Mouse (Mus musculus) neural tube, embryonic 15.5 days (tissue): ENCODE results near the gene Wscd2. TPM values are rescaled to one million over a fixed set of nuclear protein-coding genes. Genes with fewer than 3 reads are reported as not detected.

Source experiments
- ATAC-seq: fragments of 200-750 bp; cut with Nextera tagmentation; 2 replicates; pipeline ENCODE4 v1.8.0; 2017; ENCODE audit warnings: mild to moderate bottlenecking, moderate TSS enrichment, moderate library complexity; ENCODE audit not compliant: low FRiP score
- H3K27ac ChIP-seq: fragments of 300-500 bp; sonication (generic); replicated peaks from 2 replicates; pipeline ENCODE4 v1.5.1; 2015; ENCODE audit warnings: mild to moderate bottlenecking, inconsistent platforms
- H3K27me3 ChIP-seq: fragments of 300-500 bp; sonication (generic); replicated peaks from 2 replicates; pipeline ENCODE4 v1.6.1; 2015; ENCODE audit warnings: inconsistent platforms
- H3K36me3 ChIP-seq: fragments of 300-500 bp; sonication (generic); 2 replicates; pipeline ENCODE4 v1.6.1; 2015; ENCODE audit warnings: inconsistent platforms
- H3K4me1 ChIP-seq: fragments of 300-500 bp; sonication (generic); 2 replicates; pipeline ENCODE4 v1.6.1; 2015; ENCODE audit warnings: inconsistent platforms
- H3K4me2 ChIP-seq: fragments of 300-500 bp; sonication (generic); 2 replicates; pipeline ENCODE4 v1.6.1; 2015; ENCODE audit warnings: inconsistent platforms, mild to moderate bottlenecking, moderate library complexity
- H3K4me3 ChIP-seq: fragments of 300-500 bp; sonication (generic); replicated peaks from 2 replicates; pipeline ENCODE4 v1.5.1; 2015; ENCODE audit warnings: mild to moderate bottlenecking, inconsistent platforms
- H3K9ac ChIP-seq: fragments of 300-500 bp; sonication (generic); replicated peaks from 2 replicates; pipeline ENCODE4 v1.6.1; 2015; ENCODE audit warnings: mild to moderate bottlenecking, inconsistent platforms
- H3K9me3 ChIP-seq: fragments of 300-500 bp; sonication (generic); replicated peaks from 2 replicates; pipeline ENCODE4 v1.6.1; 2016; ENCODE audit warnings: inconsistent platforms
- WGBS: fragments of 180-500 bp; shearing (Covaris S2); methylation state at CpG from one replicate; pipeline ENCODE4 v1.1.7; 2015; ENCODE audit warnings: mixed read lengths; 5-methylcytosine and 5-hydroxymethylcytosine counted together
- polyA plus RNA-seq: library from polyadenylated mRNA; unstranded; fragments of >200 nt; fragmentation: Nextera tagmentation; extraction: Ambion mirVana; gene quantifications from 2 replicates; pipeline ENCODE4 v1.2.1, GENCODE M21; 2015

Wscd2 gene
- polyA plus RNA-seq, 1 experiment from 2014 or later = 22.6 TPM

- Histone ChIP-seq H3K27ac (no peak overlapping the region), H3K9ac (no peak overlapping the region), H3K4me3 (no peak overlapping the region), H3K36me3 (no peaks in the 10 kb centered on the region), H3K4me2 (no peak overlapping the region), H3K4me1 (no peaks in the 10 kb centered on the region), H3K27me3 (no peaks in the 10 kb centered on the region), H3K9me3 (no peaks in the 10 kb centered on the region)
- 67% methylated on average over 16 of the region's 16 CpGs for WGBS
- ATAC-seq = no peak
These were observed 130.1 kb downstream of the Wscd2 start for GRCm38 (mm10) chr5:113620130-113620716.

DNA sequence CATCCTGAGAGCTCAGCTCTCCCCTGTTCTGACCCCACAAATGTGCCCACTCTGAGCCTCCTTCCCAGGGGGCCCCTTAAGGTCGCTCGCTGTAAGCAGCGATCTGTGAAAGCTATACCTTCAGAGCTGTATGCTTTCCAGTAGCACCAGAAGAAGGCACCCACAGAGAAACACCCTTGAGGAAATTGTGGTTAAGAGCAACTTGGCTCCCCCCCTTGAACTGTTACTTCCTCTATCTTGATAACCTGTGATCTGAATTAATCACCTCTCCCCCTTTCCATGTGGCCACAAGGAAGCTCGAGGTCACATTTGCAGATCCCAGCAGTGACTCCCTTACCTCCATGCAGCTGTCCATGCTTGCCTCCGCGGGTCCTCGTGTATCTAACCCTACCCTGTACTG lies 130.9 kb downstream of the Wscd2 start:
- H3K27ac ChIP-seq = no peak overlapping the region
- no peak for ATAC-seq
- H3K4me2 ChIP-seq = no peak overlapping the region
- H3K4me3 ChIP-seq = no peak overlapping the region
- H3K36me3 ChIP-seq = no peaks in the 10 kb centered on the region
- 82% methylated on average over 7 of the region's 7 CpGs for WGBS
- no peak overlapping the region for H3K9ac ChIP-seq
- no peaks in the 10 kb centered on the region for H3K4me1 ChIP-seq
- no peaks in the 10 kb centered on the region for H3K9me3 ChIP-seq
- no peaks in the 10 kb centered on the region for H3K27me3 ChIP-seq

- Histone ChIP-seq H3K4me3 (no peak overlapping the region), H3K27me3 (no peaks in the 10 kb centered on the region), H3K4me1 (peaks cover 3% of the 10 kb centered on the region; the same call in 1 of the 2 replicates), H3K27ac (no peak overlapping the region), H3K9ac (no peak overlapping the region), H3K4me2 (no peak overlapping the region), H3K36me3 (no peaks in the 10 kb centered on the region), H3K9me3 (no peaks in the 10 kb centered on the region)
- no peak for ATAC-seq
- 19% methylated on average over 1 of the region's 2 CpGs for WGBS
These were observed 132.9 kb downstream of the Wscd2 start for GRCm38 (mm10) chr5:113623052-113623451.

- ATAC-seq = no peak
- Histone ChIP-seq H3K4me2 (no peak overlapping the region), H3K9ac (no peak overlapping the region), H3K4me1 (peaks cover 7% of the 10 kb centered on the region; the same call in 1 of the 2 replicates), H3K27ac (no peak overlapping the region), H3K4me3 (no peak overlapping the region), H3K9me3 (no peaks in the 10 kb centered on the region), H3K27me3 (no peaks in the 10 kb centered on the region), H3K36me3 (no peaks in the 10 kb centered on the region)
- 94% methylated on average over 4 of the region's 4 CpGs for WGBS
These were observed 134.9 kb downstream of the Wscd2 start for GRCm38 (mm10) chr5:113625068-113625467.

DNA sequence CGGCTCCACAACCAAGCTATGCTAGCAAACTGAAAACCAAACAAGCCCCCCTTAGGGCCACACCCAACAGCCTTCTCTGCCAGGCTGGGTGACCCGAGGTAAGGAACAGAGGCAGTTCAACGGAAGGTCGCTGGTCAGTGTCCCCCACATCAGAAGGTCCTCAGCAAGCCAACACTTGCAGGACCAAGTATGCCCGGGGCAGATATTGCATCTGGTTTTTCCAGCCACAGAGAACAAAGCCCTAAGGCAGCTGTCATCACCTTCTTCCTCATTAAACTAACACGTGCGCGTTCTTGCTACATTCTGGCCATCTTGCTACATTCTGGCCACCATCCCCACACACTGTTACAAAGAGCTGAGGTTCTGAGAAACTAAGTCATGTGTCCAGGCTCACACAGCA lies 136.2 kb downstream of the Wscd2 start:
- WGBS = 89% methylated on average over 8 of the region's 8 CpGs
- H3K9ac ChIP-seq = no peak overlapping the region
- no peaks in the 10 kb centered on the region for H3K36me3 ChIP-seq
- no peak overlapping the region for H3K27ac ChIP-seq
- no peaks in the 10 kb centered on the region for H3K9me3 ChIP-seq
- no peaks in the 10 kb centered on the region for H3K27me3 ChIP-seq
- ATAC-seq = no peak
- H3K4me3 ChIP-seq = no peak overlapping the region
- no peak overlapping the region for H3K4me2 ChIP-seq
- peaks cover 7% of the 10 kb centered on the region; the same call in 1 of the 2 replicates for H3K4me1 ChIP-seq

- Histone ChIP-seq H3K4me2 (no peak overlapping the region), H3K9ac (no peak overlapping the region), H3K27me3 (no peaks in the 10 kb centered on the region), H3K9me3 (no peaks in the 10 kb centered on the region), H3K4me1 (peaks cover 7% of the 10 kb centered on the region; the same call in 1 of the 2 replicates), H3K4me3 (no peak overlapping the region), H3K27ac (no peak overlapping the region), H3K36me3 (no peaks in the 10 kb centered on the region)
- no peak for ATAC-seq
- WGBS = 87% methylated on average over 5 of the region's 5 CpGs
These were observed 136.9 kb downstream of the Wscd2 start for GRCm38 (mm10) chr5:113626991-113627390.

DNA sequence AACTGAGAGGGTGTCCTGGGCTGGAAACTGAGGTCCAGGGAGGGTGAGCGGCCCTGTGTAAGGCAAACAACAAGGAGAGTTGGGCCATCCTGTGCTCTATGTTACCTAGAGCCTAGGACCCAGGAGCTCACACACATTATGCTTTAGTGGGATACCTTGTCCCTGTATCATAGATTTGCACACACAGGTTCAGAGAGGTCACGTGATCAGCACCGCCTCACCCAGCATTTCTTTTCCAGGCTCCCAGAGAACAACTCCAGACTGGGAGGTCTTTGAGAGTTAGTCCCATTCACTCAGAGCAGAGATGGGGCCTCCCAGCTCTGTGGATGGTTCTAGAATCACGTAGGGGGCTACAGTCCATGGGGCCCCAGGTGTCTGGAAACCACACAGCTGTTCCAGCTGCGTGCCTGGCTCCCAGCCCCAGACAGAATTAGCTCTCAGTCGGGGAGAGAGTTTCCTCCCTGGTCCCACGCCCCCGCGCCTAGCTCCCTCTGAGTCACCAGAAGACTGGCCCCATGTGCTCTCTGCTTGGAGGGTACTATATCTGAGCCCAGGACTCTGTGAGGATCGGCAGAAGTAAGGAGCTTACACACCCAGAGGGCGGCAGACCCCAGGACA lies 137.8 kb downstream of the Wscd2 start:
- Histone ChIP-seq H3K4me2 (no peak overlapping the region), H3K9ac (no peak overlapping the region), H3K4me3 (no peak overlapping the region), H3K27ac (no peak overlapping the region; the same call in 1 of the 2 replicates), H3K36me3 (no peaks in the 10 kb centered on the region), H3K27me3 (no peaks in the 10 kb centered on the region), H3K4me1 (peaks cover 7% of the 10 kb centered on the region; the same call in 1 of the 2 replicates), H3K9me3 (no peaks in the 10 kb centered on the region)
- no peak for ATAC-seq
- 54% methylated on average over 11 of the region's 11 CpGs for WGBS

DNA sequence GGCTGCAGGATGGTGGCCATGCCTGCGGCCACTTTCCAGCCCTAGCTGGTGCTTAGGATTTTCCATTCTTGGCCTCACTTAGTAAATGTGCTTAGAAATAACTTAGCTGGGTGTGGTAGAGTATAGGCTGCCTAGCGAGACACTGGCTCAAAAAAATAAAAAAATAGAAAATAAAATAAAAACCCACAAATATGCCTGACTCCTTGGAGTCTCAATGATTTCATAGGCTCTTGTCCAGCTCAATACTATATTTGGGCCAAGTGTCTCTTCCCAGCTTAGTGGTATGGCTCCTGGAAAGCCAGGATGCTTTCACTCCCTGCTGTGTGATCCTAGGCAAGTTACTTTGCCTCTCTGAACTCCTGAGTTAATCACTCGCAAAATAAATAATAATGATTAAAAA lies 139.1 kb downstream of the Wscd2 start:
- no peak overlapping the region for H3K27ac ChIP-seq

GRCm38 (mm10) chr5:113630116-113630515 lies 140.0 kb downstream of the Wscd2 start:
- Histone ChIP-seq H3K27me3 (no peaks in the 10 kb centered on the region), H3K36me3 (no peaks in the 10 kb centered on the region), H3K4me2 (no peak overlapping the region), H3K4me1 (peaks cover 23% of the 10 kb centered on the region), H3K27ac (no peak overlapping the region), H3K9ac (no peak overlapping the region), H3K9me3 (no peaks in the 10 kb centered on the region), H3K4me3 (no peak overlapping the region)
- ATAC-seq = no peak
- WGBS = 69% methylated on average over 10 of the region's 10 CpGs

More for the DNA sequence above, 139.1 kb downstream of the Wscd2 start:
- Histone ChIP-seq H3K27me3 (no peaks in the 10 kb centered on the region), H3K4me3 (no peak overlapping the region), H3K36me3 (no peaks in the 10 kb centered on the region), H3K9ac (no peak overlapping the region), H3K9me3 (no peaks in the 10 kb centered on the region), H3K4me2 (no peak overlapping the region), H3K4me1 (peaks cover 20% of the 10 kb centered on the region)
- WGBS = 91% methylated on average over 3 of the region's 3 CpGs
- no peak for ATAC-seq

DNA sequence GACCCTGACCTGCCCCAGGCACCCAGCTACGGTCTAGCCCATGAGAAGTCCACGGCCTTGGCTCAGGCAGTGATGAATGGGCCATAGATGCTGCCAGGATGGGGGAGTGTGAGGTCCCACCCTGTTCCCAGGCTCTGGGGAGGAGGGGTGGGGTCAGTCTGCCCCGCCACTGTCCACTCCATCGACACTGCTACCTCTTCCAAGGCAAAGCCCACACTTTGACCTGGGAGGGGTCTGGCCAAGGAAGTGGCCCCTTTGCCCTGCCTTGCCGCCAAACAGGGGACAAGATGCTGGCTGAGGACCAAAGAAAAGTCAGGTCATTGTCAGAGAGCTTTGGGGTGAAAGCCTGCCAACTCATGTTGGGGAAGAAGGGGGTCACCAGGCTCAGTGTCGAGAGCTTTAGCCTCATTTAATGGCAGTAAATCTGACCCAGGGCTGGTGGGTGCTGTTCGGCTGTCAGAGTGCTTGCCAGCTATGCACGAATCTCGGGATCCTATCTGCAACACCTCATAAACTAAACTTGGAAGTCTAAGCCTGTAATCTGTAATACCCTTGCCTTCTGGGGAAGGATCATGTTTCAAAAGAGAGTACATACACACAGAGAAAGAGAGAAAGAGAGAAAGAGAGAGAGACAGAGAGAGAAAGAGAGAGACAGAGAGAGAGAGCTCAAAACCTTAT lies 143.0 kb downstream of the Wscd2 start:
- Histone ChIP-seq H3K27me3 (no peaks in the 10 kb centered on the region), H3K36me3 (no peaks in the 10 kb centered on the region), H3K27ac (no peak overlapping the region), H3K4me3 (no peak overlapping the region), H3K9ac (no peak overlapping the region), H3K4me1 (peaks cover 23% of the 10 kb centered on the region), H3K4me2 (no peak overlapping the region), H3K9me3 (no peaks in the 10 kb centered on the region)
- WGBS = 47% methylated on average over 9 of the region's 9 CpGs
- ATAC-seq = no peak

- ATAC-seq = peak; percentile 60; the same call in 1 of the 2 replicates
- WGBS = 41% methylated on average over 13 of the region's 13 CpGs
- Histone ChIP-seq H3K9ac (no peak overlapping the region), H3K36me3 (no peaks in the 10 kb centered on the region), H3K9me3 (no peaks in the 10 kb centered on the region), H3K4me3 (no peak overlapping the region), H3K4me2 (no peak overlapping the region), H3K27me3 (no peaks in the 10 kb centered on the region), H3K4me1 (peaks cover 21% of the 10 kb centered on the region), H3K27ac (0 out of 2 replicates have a peak overlapping the region, but pooled peaks have one; percentile 28)
These were observed 144.0 kb downstream of the Wscd2 start for GRCm38 (mm10) chr5:113634024-113634651.
